Mouse (Mus musculus) limb, embryonic 14.5 days (tissue): ENCODE results near the gene Smap2. TPM values are rescaled to one million over a fixed set of nuclear protein-coding genes. Genes with fewer than 3 reads are reported as not detected.

ENCODE experiments used
- ATAC-seq: fragments of 200-750 bp; cut with Nextera tagmentation; 2 replicates; pipeline ENCODE4 v1.8.0; 2017; ENCODE audit warnings: low read depth, moderate number of reproducible peaks, moderate TSS enrichment; ENCODE audit not compliant: low FRiP score
- DNase-seq: peaks from one replicate; pipeline ENCODE4 v3.0.0-alpha.2; 2015; ENCODE audit warnings: low spot score
- H3K27ac ChIP-seq: fragments of 300-500 bp; sonication (generic); replicated peaks from 2 replicates; pipeline ENCODE4 v1.5.1; 2014; ENCODE audit warnings: low read depth, mild to moderate bottlenecking, low read length, moderate library complexity, mixed read lengths
- H3K27me3 ChIP-seq: fragments of 300-500 bp; sonication (generic); 2 replicates; pipeline ENCODE4 v1.6.1; 2014; ENCODE audit warnings: low read length, mixed read lengths; ENCODE audit not compliant: control insufficient read depth, insufficient read depth
- H3K36me3 ChIP-seq: fragments of 300-500 bp; sonication (generic); 2 replicates; pipeline ENCODE4 v1.6.1; 2014; ENCODE audit warnings: mild to moderate bottlenecking, low read length, moderate library complexity, mixed read lengths; ENCODE audit not compliant: control insufficient read depth, insufficient read depth
- H3K4me1 ChIP-seq: fragments of 300-500 bp; sonication (generic); 2 replicates; pipeline ENCODE4 v1.6.1; 2014; ENCODE audit warnings: antibody characterized with exemption, low read length, mixed read lengths; ENCODE audit not compliant: control insufficient read depth, insufficient read depth
- H3K4me2 ChIP-seq: fragments of 300-500 bp; sonication (generic); replicated peaks from 2 replicates; pipeline ENCODE4 v1.6.1; 2014; ENCODE audit warnings: low read depth, mild to moderate bottlenecking, low read length, moderate library complexity; ENCODE audit not compliant: severe bottlenecking
- H3K4me3 ChIP-seq: fragments of 300-500 bp; sonication (generic); replicated peaks from 2 replicates; pipeline ENCODE4 v1.5.1; 2014; ENCODE audit warnings: low read length
- H3K9ac ChIP-seq: fragments of 300-500 bp; sonication (generic); 2 replicates; pipeline ENCODE4 v1.6.1; 2014; ENCODE audit warnings: mild to moderate bottlenecking, low read depth, low read length, moderate library complexity; ENCODE audit not compliant: severe bottlenecking
- H3K9me3 ChIP-seq: fragments of 300-500 bp; sonication (generic); 2 replicates; pipeline ENCODE4 v1.6.1; 2016; ENCODE audit warnings: low read length; ENCODE audit not compliant: control insufficient read depth
- POLR2A ChIP-seq: fragments of 200-500 bp; IDR thresholded peaks from 2 replicates; pipeline ENCODE4 v1.8.0; 2012; ENCODE audit warnings: inconsistent platforms, mild to moderate bottlenecking, moderate library complexity, borderline replicate concordance; ENCODE audit not compliant: insufficient read depth, insufficient read length; ENCODE audit errors: extremely low read depth
- WGBS: fragments of 180-500 bp; shearing (Covaris S2); extraction: QIAGEN DNeasy Blood & Tissue Kit; methylation state at CpG from one replicate; pipeline ENCODE4 v1.1.7; 2014; 5-methylcytosine and 5-hydroxymethylcytosine counted together
- polyA plus RNA-seq, 2 experiments: library from polyadenylated mRNA; depleted of rRNA in 1 of 2; stranded (reverse) in 1 of 2; unstranded in 1 of 2; fragments of >200 nt; fragmentation: Nextera tagmentation in 1 of 2; extraction: Ambion mirVana in 1 of 2; gene quantifications; 2 replicates each; pipeline versions ENCODE4 v1.2.1 to v1.2.3; 2012 to 2014

Smap2 gene
- polyA plus RNA-seq, 2 experiments, result 17.3 to 19.8 TPM

- TF ChIP-seq POLR2A, result no peak
- H3K4me1 ChIP-seq, result no peaks in the 10 kb centered on the region
- ATAC-seq, result no peak
- no peak overlapping the region for H3K27ac ChIP-seq
- H3K9me3 ChIP-seq, result no peaks in the 10 kb centered on the region
- no peaks in the 10 kb centered on the region for H3K36me3 ChIP-seq
- H3K27me3 ChIP-seq, result no peaks in the 10 kb centered on the region
- 76% methylated on average over 1 of the region's 1 CpGs for WGBS
- no peak overlapping the region for H3K4me2 ChIP-seq
- H3K4me3 ChIP-seq, result no peak overlapping the region
- H3K9ac ChIP-seq, result no peak overlapping the region
- no peak for DNase-seq
These were observed 21.1 kb downstream of the Smap2 start for GRCm38 (mm10) chr4:120995911-120996310.

- no peaks in the 10 kb centered on the region for H3K9me3 ChIP-seq
- ATAC-seq (no peak), DNase-seq (no peak)
- no peak for TF ChIP-seq POLR2A
- no peaks in the 10 kb centered on the region for H3K36me3 ChIP-seq
- H3K4me3 ChIP-seq, result no peak overlapping the region
- H3K9ac ChIP-seq, result no peak overlapping the region
- H3K27me3 ChIP-seq, result no peaks in the 10 kb centered on the region
- WGBS, result 87% methylated on average over 1 of the region's 1 CpGs
- H3K4me1 ChIP-seq, result no peaks in the 10 kb centered on the region
- no peak overlapping the region for H3K27ac ChIP-seq
- no peak overlapping the region for H3K4me2 ChIP-seq
These were observed 24.0 kb downstream of the Smap2 start for GRCm38 (mm10) chr4:120993025-120993424.

- no peak overlapping the region for H3K27ac ChIP-seq
- H3K4me1 ChIP-seq, result no peaks in the 10 kb centered on the region
- ATAC-seq, result no peak
- no peaks in the 10 kb centered on the region for H3K27me3 ChIP-seq
- no peak for DNase-seq
- no peaks in the 10 kb centered on the region for H3K36me3 ChIP-seq
- TF ChIP-seq POLR2A, result no peak
- no peak overlapping the region for H3K9ac ChIP-seq
- 63% methylated on average over 2 of the region's 2 CpGs for WGBS
- no peaks in the 10 kb centered on the region for H3K9me3 ChIP-seq
- no peak overlapping the region for H3K4me3 ChIP-seq
- H3K4me2 ChIP-seq, result no peak overlapping the region
These were observed 24.8 kb downstream of the Smap2 start for GRCm38 (mm10) chr4:120992284-120992683.

- H3K4me1 ChIP-seq, result no peaks in the 10 kb centered on the region
- no peak for DNase-seq
- TF ChIP-seq POLR2A, result no peak
- no peaks in the 10 kb centered on the region for H3K27me3 ChIP-seq
- 77% methylated on average over 4 of the region's 4 CpGs for WGBS
- H3K27ac ChIP-seq, result no peak overlapping the region
- no peak overlapping the region for H3K4me3 ChIP-seq
- H3K9me3 ChIP-seq, result no peaks in the 10 kb centered on the region
- H3K9ac ChIP-seq, result no peak overlapping the region
- no peak overlapping the region for H3K4me2 ChIP-seq
- peaks cover 11% of the 10 kb centered on the region for H3K36me3 ChIP-seq
- ATAC-seq, result no peak
These were observed 29.7 kb downstream of the Smap2 start for GRCm38 (mm10) chr4:120987319-120987718.

GRCm38 (mm10) chr4:120986446-120986845, 30.6 kb downstream of the Smap2 start:
- no peaks in the 10 kb centered on the region for H3K9me3 ChIP-seq
- WGBS, result 23% methylated on average over 6 of the region's 6 CpGs
- DNase-seq (peak; percentile 58), ATAC-seq (no peak; the same call in 1 of the 2 replicates)
- H3K9ac ChIP-seq, result no peak overlapping the region
- H3K4me2 ChIP-seq, result no peak overlapping the region
- TF ChIP-seq POLR2A, result no peak
- H3K27ac ChIP-seq, result no peak overlapping the region
- peaks cover 17% of the 10 kb centered on the region for H3K36me3 ChIP-seq
- H3K4me1 ChIP-seq, result no peaks in the 10 kb centered on the region
- no peaks in the 10 kb centered on the region for H3K27me3 ChIP-seq
- no peak overlapping the region for H3K4me3 ChIP-seq

- no peak for DNase-seq
- Histone ChIP-seq H3K27me3 (no peaks in the 10 kb centered on the region), H3K27ac (no peak overlapping the region), H3K9ac (no peak overlapping the region), H3K36me3 (peaks cover 37% of the 10 kb centered on the region), H3K9me3 (no peaks in the 10 kb centered on the region), H3K4me3 (no peak overlapping the region), H3K4me2 (no peak overlapping the region), H3K4me1 (no peaks in the 10 kb centered on the region)
- 90% methylated on average over 3 of the region's 3 CpGs for WGBS
- TF ChIP-seq POLR2A, result no peak
- no peak for ATAC-seq
These were observed 38.8 kb downstream of the Smap2 start for GRCm38 (mm10) chr4:120978221-120978620.
